Comparison of ENCODE assay signal across 28 mouse cellular contexts in the genomic region with DNA sequence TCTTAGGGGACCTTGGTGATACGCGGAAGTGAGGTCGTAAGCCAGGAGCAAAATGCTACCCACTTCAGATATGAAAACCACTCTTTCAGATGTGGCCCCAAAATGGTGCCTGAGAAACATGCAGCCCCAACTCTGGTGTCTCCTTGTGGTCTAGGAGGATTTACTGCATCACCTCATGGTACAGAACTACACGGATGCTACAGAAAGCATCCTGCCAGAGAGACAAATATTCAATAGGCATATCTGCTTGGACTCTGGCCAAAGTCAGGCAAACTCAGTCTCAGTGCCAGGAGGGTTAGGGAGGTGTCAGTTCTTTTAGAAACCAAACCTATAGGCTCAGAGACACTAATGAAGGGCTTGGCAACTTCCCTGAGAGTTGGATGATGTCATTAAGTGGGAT.
"Had no signal": no experiment of that assay in that cellular context is flagged by ENCODE, and none has a peak within 500 bp of the region (broad histone marks: within the 10 kb centered on the region; RNA-seq: fewer than 3 reads in every experiment).

No protein-coding gene starts in this region.

- H3K27me3 ChIP-seq: limb, embryonic 12.5 days; limb, embryonic 13.5 days; limb, embryonic 15.5 days; lung, embryonic 15.5 days; megakaryocyte, embryonic 14.5 days; midbrain, embryonic 12.5 days; midbrain, embryonic 13.5 days; midbrain, embryonic 15.5 days; neural tube, embryonic 12.5 days had no signal

- H3K27ac ChIP-seq: limb, embryonic 10.5 days; limb, embryonic 12.5 days; limb, embryonic 13.5 days; limb, embryonic 15.5 days; liver, embryonic 12.5 days; liver, embryonic 13.5 days; liver, embryonic 14.5 days; liver, embryonic 15.5 days; lung, embryonic 15.5 days; macrophage; midbrain, embryonic 10.5 days; midbrain, embryonic 12.5 days; midbrain, embryonic 13.5 days; midbrain, embryonic 15.5 days; neural tube, embryonic 12.5 days had no signal

- H3K9me3 ChIP-seq: limb, embryonic 10.5 days; limb, embryonic 12.5 days; limb, embryonic 13.5 days; limb, embryonic 15.5 days; liver, embryonic 12.5 days; liver, embryonic 13.5 days; liver, embryonic 15.5 days; lung, embryonic 15.5 days; megakaryocyte, embryonic 14.5 days; midbrain, embryonic 10.5 days; midbrain, embryonic 12.5 days; midbrain, embryonic 13.5 days; midbrain, embryonic 15.5 days; neural tube, embryonic 12.5 days had no signal

- H3K4me1 ChIP-seq: liver, embryonic 12.5 days; liver, embryonic 13.5 days; liver, embryonic 15.5 days; lung, embryonic 15.5 days had no signal

- H3K36me3 ChIP-seq: limb, embryonic 10.5 days; limb, embryonic 12.5 days; limb, embryonic 13.5 days; limb, embryonic 15.5 days; liver, embryonic 12.5 days; liver, embryonic 13.5 days; liver, embryonic 15.5 days; lung, embryonic 15.5 days; midbrain, embryonic 10.5 days; midbrain, embryonic 12.5 days; midbrain, embryonic 13.5 days; midbrain, embryonic 15.5 days; neural tube, embryonic 12.5 days had no signal

- DNase-seq: left cerebral cortex, postnatal 4 days; liver; liver, embryonic 13.5 days; liver, postnatal 0 days; lung, adult 18-20 months; lung, adult 2 months; lung, embryonic 14.5 days; lung, postnatal 10 days; lung, postnatal 14 days; lung, postnatal 36 days; lung, postnatal 4 days; midbrain, embryonic 14.5 days had no signal

- H3K4me3 ChIP-seq: limb, embryonic 10.5 days; limb, embryonic 12.5 days; limb, embryonic 13.5 days; limb, embryonic 15.5 days; liver, embryonic 12.5 days; liver, embryonic 13.5 days; liver, embryonic 15.5 days; lung, embryonic 15.5 days; megakaryocyte, embryonic 14.5 days; midbrain, embryonic 10.5 days; midbrain, embryonic 12.5 days; midbrain, embryonic 13.5 days; midbrain, embryonic 15.5 days; myocyte; neural tube, embryonic 12.5 days had no signal
